Mouse (Mus musculus) mouse embryonic stem cell (cell line): Measurements from ENCODE around the gene I0C0044D17Rik.

ENCODE experiments used
- in situ Hi-C, 2 experiments: fragments of 300-500 bp; cut with MboI; formaldehyde crosslinking; loops; 1 replicate in 1 of 2; 3 replicates in 1 of 2; pipeline ENCODE4 v1.14.3; 2019 to 2020; ENCODE audit warnings: low sequenced_read_pairs in 2 of 2, low pct_unique_long_range_greater_than_20kb in 1 of 2, mixed read lengths in 1 of 2; ENCODE audit not compliant: unreplicated experiment in 1 of 2

Gene I0C0044D17Rik

DNA sequence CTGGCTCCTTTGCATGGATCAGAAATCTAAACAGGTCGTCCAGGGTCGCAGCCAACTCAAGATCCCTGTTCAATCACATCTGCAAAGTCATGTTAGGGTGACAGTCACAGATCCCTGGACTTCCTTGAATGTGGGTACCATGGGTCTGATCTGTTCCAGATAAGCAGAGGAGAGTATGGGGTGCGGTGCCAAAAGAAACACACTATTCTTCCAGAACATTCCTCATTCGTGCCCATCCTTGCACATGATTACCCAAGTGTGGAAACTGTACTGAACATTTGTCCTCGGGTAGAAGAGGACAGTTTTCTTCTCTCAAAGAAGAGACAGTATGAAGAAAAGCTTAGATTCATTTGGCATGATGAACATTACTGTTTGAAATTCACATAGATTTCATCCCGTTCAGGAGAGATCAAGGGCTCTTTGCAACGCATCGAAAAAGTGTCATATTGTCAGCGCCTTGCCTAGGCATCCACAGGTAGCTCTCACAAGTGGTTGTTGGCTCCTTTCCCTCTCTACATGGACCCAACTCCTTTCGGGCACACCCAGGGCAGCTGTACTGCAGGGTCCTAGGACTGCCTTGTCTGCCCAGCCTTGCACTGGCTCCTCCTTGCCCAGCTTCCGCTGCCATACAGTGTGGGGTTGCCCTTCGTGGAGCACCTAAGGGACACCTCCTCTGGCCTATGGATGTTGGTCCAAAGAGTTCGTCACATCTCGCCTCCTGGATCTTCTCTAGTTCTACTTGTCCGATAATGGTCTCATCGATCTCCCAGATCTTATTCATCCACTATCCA lies 14.3 kb upstream of the I0C0044D17Rik start:
- in situ Hi-C loops = loop anchor here in 1 of 2 experiments (10.0 kb wide), 1 partner anchor 47 kb away; no protein-coding TSS in a partner anchor

- in situ Hi-C loops = loop anchor here in 1 of 2 experiments (10.0 kb wide), 1 partner anchor 48 kb away; no protein-coding TSS in a partner anchor
Measured at GRCm38 (mm10) chr4:98836519-98836918, 12.9 kb upstream of the I0C0044D17Rik start.

GRCm38 (mm10) chr4:98834782-98835181 lies 11.1 kb upstream of the I0C0044D17Rik start:
- in situ Hi-C loops = loop anchor here in 1 of 2 experiments (10.0 kb wide), 1 partner anchor 50 kb away; no protein-coding TSS in a partner anchor

DNA sequence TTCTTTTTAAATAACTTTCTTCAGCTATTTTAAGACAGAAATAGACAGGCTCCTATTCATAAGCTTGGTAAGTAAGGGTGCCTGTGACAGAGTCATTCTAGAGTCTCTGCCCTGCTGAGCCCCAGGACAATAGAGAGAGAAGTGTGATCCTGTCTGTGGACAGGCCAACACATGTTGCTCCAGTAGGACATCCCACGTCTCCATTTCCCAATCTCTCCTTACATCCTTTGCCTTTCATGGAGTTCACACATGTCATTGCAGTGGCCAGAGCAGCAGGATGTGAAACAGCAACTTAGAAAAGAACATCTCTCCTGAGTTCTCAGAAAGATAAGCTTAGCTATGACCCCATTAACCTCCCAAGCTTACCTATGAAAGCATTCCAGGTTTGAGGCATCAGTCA lies 8.1 kb upstream of the I0C0044D17Rik start:
- in situ Hi-C loops = loop anchor here in 1 of 2 experiments (10.0 kb wide), 1 partner anchor 53 kb away; no protein-coding TSS in a partner anchor

GRCm38 (mm10) chr4:98826701-98827100 lies 3.1 kb upstream of the I0C0044D17Rik start:
- in situ Hi-C loops = no loop called here

DNA sequence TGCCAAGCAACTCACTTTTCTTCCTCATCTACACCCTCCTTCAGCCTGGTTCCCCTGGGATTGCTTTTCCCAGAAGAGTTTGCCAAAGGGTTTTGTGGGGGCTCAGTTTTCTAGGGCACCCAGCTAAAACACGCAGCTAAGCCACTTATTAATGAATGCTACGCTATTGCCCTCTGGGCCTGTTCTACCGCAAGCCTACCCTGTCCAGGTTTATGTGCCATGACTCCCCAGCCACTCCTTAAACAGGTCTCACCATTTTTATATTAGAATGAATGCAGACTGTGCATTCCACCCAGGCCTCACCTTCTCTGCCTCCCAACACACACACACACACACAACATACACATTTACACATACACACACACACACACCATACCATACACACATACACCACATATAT lies 593 bp downstream of the I0C0044D17Rik start:
- in situ Hi-C loops = no loop called here

DNA sequence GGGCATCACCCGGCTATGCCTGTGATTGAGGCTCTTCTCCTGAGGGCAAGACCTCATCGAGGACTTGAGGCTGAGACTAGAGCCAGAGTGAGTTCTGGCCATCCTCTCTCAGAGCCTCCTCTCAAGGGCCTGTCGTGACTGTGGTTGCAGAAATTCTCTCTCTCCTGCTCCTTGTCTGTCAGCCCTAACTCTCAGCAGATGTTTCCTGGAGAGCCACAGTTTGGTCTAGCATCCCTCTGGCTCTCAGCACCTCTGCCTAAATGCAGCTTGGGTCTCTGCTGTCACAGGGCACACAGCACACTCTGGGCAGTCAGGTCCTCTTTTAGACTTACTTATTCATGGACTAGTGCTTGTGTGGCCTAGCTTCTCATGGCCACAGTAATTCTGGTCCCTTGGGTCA lies 1.2 kb downstream of the I0C0044D17Rik start:
- in situ Hi-C loops = no loop called here

DNA sequence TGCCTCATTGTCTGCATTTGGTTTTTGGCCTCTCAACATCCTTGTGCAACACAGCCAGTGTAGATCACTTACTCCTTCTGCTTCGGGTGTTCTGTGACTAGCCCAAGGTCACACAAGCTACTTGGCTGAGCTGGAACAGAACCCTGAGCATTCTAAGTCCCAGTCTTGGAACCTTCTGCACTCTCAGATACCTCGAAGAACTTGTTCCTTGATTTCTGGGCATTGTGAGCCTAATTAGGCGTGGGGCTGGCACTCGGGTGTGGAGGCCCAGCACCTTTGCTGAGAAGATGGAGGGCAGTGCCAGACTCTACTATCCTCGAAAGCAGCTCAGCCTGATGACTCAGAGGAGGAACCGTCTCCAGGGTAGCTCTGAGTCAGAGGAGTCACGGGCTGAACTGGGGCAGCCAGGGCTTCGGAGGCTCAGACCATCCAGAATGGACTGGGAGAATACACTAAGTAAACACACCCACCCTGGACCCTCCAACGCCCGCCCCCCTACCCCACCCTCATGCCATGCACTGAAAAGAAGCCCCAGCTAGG lies 4.4 kb downstream of the I0C0044D17Rik start:
- in situ Hi-C loops = no loop called here

GRCm38 (mm10) chr4:98817184-98817911 lies 6.3 kb downstream of the I0C0044D17Rik start, which contains the start of gene Kank4:
Gene Kank4, minus strand, starts transcription at chr4:98817537.
- in situ Hi-C loops = no loop called here

DNA sequence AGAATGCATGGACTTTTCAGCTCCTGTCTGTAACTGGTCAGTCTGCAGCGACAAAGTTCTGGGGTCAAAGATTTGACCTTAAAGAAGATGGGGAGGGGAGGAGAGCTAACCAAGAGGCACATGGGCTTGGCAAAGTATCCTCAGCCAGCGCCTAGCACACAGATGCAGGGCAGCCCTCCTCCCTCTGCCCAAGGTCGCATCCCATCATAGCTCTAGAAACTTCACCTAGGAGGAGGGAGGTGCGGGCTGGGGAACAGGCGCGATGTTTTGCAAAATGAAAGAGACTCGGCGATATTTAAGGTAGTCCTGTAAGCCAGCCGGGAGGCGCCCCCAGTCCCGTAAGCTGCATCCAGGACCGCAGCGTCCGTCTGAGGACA lies 6.8 kb downstream of the I0C0044D17Rik start:
- in situ Hi-C loops = no loop called here

DNA sequence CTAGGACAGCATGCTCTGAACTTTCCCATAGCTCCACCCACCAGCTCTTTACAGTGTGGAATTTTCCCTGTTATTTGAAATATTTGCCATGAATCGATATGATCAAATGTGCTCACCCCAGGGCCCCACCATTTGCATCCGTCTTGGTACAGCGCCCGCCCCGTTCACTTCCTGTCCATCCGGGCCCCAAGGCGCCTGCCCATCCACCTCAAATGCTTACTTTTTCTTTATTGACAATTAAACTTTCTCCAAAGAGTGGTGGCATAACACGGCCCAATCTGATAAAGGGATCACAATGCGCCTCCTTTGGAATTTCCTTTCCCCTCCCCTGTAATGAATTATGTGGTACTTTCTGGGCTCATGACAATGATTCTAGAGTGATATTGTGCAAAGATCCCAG lies 17.3 kb downstream of the I0C0044D17Rik start:
- in situ Hi-C loops = no loop called here

DNA sequence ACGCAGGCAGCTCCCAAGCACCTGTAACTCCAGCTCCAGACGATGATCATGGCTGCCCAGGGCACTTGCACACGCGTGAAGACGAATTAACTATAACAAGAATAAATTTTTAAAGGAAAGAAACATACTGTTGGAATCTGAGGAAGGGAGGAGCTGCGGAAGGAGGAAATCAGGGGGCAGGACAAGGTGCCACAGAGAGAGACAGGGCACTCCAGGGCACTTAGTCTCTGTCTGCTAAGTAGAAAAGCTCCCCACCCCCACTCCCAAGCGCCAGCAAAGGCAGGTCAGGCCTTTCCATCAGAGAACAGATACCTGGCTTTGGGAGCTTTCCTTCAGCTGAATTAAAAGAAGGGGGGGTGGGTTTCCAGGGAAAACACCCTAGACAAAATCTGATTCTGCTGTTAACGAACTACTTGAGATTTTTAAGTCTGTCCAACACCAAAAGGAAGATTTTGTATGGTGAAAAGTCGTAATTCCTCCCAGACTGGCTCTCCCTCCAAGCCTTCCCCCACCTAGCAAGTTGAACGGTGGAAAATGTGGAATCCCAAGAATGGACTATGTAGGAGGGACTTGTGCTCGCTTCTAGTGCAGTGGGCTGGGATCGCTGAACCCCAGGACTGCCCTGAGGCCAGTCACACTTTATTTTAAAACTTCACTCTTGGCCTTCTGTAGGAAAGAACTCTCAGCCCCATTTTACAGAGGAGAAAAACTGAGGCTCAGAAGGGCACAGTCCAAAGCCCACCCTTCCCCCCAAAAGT lies 18.2 kb downstream of the I0C0044D17Rik start:
- in situ Hi-C loops = no loop called here

- in situ Hi-C loops = no loop called here
Measured at GRCm38 (mm10) chr4:98804476-98805134, 19.0 kb downstream of the I0C0044D17Rik start.

DNA sequence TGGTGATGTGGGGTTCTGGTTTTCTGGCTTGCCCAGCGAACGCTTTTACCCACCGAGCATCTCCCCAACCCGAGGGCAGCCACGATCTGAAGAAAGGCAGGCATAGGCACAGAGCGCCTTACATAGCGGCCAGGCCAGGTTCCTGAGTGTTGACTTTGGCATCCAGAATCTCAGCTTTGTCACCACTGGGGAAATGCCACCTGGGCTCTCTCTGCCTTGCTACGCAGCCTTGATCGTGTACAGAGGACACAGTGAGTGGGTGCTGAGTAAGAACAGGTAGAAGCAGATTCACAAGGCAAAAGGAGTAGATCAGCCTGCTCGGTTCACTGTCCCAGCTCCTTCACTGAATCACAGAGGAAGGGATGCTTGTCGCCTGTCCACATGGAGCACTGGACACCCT lies 21.9 kb downstream of the I0C0044D17Rik start:
- in situ Hi-C loops = no loop called here

DNA sequence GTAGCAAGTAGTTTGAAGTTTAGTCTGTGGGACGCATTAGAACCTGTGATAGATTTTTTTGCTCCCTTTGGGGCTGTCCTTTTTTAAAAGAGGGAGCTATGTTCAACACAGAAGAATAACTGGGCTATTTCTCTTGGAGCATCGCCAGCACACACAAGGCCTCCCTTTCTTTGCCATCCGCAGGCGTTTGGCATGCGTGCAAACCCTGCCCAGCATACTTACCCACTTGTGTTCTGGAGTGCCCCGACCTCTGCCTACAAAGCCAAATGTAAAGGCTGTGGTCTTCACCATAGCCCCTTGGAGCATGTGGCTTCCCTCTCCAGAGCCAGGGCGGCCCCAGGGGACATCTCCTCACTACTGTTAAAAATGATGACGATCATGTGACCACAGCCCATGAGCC lies 22.8 kb downstream of the I0C0044D17Rik start:
- in situ Hi-C loops = no loop called here

GRCm38 (mm10) chr4:98796591-98797341 lies 26.9 kb downstream of the I0C0044D17Rik start:
- in situ Hi-C loops = no loop called here

- in situ Hi-C loops = no loop called here
Measured at GRCm38 (mm10) chr4:98795241-98795640, 28.4 kb downstream of the I0C0044D17Rik start.
